Mouse (Mus musculus) CH12F3 (cell line): ENCODE measurements around the gene Olfr1513.
"Not testable (repeated sequence)": the region's sequence is repeated elsewhere in the genome, so short reads cannot be mapped to it uniquely, and the experiment has no call there.

Experiments used
- in situ Hi-C: fragments of 300-500 bp; cut with MboI; formaldehyde crosslinking; loops from 2 replicates; pipeline ENCODE4 v1.14.3; 2020; ENCODE audit warnings: low sequenced_read_pairs

The Olfr1513 gene

GRCm38 (mm10) chr14:52356308-52356707, at the start of gene Olfr1513:
Gene Olfr1513 (minus strand): TSS chr14:52356408.
- in situ Hi-C loops, result no loop called here

- in situ Hi-C loops, result no loop called here
Observed at GRCm38 (mm10) chr14:52397279-52397678, 41.1 kb upstream of the Olfr1513 start, which contains the start of gene Olfr1511. Gene Olfr1511 (minus strand): TSS chr14:52397379.

GRCm38 (mm10) chr14:52390084-52390848, 34.1 kb upstream of the Olfr1513 start:
- in situ Hi-C loops, result not testable (repeated sequence)

GRCm38 (mm10) chr14:52379068-52379467, 22.9 kb upstream of the Olfr1513 start, which contains the start of gene Olfr1512:
Gene Olfr1512 (minus strand): TSS chr14:52379168.
- in situ Hi-C loops, result no loop called here

GRCm38 (mm10) chr14:52368741-52369140, 12.5 kb upstream of the Olfr1513 start:
- in situ Hi-C loops, result no loop called here

GRCm38 (mm10) chr14:52339512-52339852, 16.7 kb downstream of the Olfr1513 start:
- in situ Hi-C loops, result no loop called here

- in situ Hi-C loops, result no loop called here
Observed at GRCm38 (mm10) chr14:52338751-52339511, 17.3 kb downstream of the Olfr1513 start.

- in situ Hi-C loops, result no loop called here
Observed at GRCm38 (mm10) chr14:52332171-52332570, 24.0 kb downstream of the Olfr1513 start.

- in situ Hi-C loops, result no loop called here
Observed at GRCm38 (mm10) chr14:52331069-52331750, 25.0 kb downstream of the Olfr1513 start.

- in situ Hi-C loops, result loop anchor here (10.0 kb wide), 1 partner anchor 203 kb away; no protein-coding TSS in a partner anchor
Observed at GRCm38 (mm10) chr14:52327910-52328812, 28.0 kb downstream of the Olfr1513 start, which contains the start of gene Sall2. Gene Sall2 (minus strand): TSS chr14:52328762.

GRCm38 (mm10) chr14:52327375-52327901, 28.8 kb downstream of the Olfr1513 start:
- in situ Hi-C loops, result loop anchor here (10.0 kb wide), 1 partner anchor 203 kb away; no protein-coding TSS in a partner anchor

GRCm38 (mm10) chr14:52325890-52326289, 30.3 kb downstream of the Olfr1513 start:
- in situ Hi-C loops, result loop anchor here (10.0 kb wide), 1 partner anchor 201 kb away; no protein-coding TSS in a partner anchor

- in situ Hi-C loops, result no loop called here
Observed at GRCm38 (mm10) chr14:52319361-52319760, 36.8 kb downstream of the Olfr1513 start.

- in situ Hi-C loops, result no loop called here
Observed at GRCm38 (mm10) chr14:52316441-52317225, 39.6 kb downstream of the Olfr1513 start.

GRCm38 (mm10) chr14:52315792-52316440, 40.3 kb downstream of the Olfr1513 start:
- in situ Hi-C loops, result no loop called here

- in situ Hi-C loops, result no loop called here
Observed at GRCm38 (mm10) chr14:52315283-52315780, 40.9 kb downstream of the Olfr1513 start.

- in situ Hi-C loops, result no loop called here
Observed at GRCm38 (mm10) chr14:52314808-52315150, 41.4 kb downstream of the Olfr1513 start.
